Mouse (Mus musculus) heart, adult 2 months (tissue): Measurements from ENCODE around the gene Rassf2.

ENCODE experiments used
- CTCF ChIP-seq: fragments of 200-600 bp; IDR thresholded peaks from 2 replicates; pipeline ENCODE4 v1.8.1; 2022; ENCODE audit warnings: antibody characterized with exemption, mild to moderate bottlenecking, moderate library complexity
- POLR2A ChIP-seq: fragments of 200-500 bp; IDR thresholded peaks from 2 replicates; pipeline ENCODE4 v1.6.1; 2011; ENCODE audit warnings: mild to moderate bottlenecking, low read depth, low read length, control low read depth; ENCODE audit not compliant: insufficient read depth

DNA sequence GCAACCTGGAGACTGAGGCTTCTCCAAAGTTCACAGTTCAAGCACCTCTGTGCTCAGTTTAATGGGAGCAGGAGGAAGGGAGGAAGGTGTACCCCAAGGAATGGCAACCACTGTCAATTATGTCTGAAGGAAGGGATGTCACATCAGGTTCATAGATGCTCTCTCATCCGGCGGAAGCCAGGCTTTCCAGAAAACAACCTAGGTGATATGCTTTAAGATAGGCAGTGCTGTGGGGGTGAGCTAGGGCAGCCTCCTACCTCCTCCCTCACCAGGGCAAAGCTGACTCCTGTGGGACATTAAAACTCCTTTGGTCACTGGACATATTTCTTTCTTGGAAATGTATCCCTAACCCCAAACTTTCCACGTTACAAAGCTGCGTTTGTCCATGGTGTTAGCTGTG is 36.9 kb downstream of the Rassf2 start:
- TF ChIP-seq POLR2A (no peak), CTCF (no peak)
